Mouse (Mus musculus): ENCODE data around the gene Mnat1.
A peak's percentile ranks its signal among the peaks of the same experiment; 100 is the strongest.
"Not testable (repeated sequence)": the region's sequence is repeated elsewhere in the genome, so short reads cannot be mapped to it uniquely, and the experiment has no call there.

The Mnat1 gene

GRCm38 (mm10) chr12:73123093-73124041, at the start of gene Mnat1:
Gene Mnat1, plus strand, starts transcription at chr12:73123717.
- peak; percentile 88 for DNase-seq (ENCODE audit: low spot score)

- DNase-seq (ENCODE audit: low spot score) = not testable (repeated sequence)
Measured at GRCm38 (mm10) chr12:73081828-73082227, 41.7 kb upstream of the Mnat1 start.

GRCm38 (mm10) chr12:73083773-73084172, 39.7 kb upstream of the Mnat1 start:
- no peak for DNase-seq (ENCODE audit: low spot score)

DNA sequence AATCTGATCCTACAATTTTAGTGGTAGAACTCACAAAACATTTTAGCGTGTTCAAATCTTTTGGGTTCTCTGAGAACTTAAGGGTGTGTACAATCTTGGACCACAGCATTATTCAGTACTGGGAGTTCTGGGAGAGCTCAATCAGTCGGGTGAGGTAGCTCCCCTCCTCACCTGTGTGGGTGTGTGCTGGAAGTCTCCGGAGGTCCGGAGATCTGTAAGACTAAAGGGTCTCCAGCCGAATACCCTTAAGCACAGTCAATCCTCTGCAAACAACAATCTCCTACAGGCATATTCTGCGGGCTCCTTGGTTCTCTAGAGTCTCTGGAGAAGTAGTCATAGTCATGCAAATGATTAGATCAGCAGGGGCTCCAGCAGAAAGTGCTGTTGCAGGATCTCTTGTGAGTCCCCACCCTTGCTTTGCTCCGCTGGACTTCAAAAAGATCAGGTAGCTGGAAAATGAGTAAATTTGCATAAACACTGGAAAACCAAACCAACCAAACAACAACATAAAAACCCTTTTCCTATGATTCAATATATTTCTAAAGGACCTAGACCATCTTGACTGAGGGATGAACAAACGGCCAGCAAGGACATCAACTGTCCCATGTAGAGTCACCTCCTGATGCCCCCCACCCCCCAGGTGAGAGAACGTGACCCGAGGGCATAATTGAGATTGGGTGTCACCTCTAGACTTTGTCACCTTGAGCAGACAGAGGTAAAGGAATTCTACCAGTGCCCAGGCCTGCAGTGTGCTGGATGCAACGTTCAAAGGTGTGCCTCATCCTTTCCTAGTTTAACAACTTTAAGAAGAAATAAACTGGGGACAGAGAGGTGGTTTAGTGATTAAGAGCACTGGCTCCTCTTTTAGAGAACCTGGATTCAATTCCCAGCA, 37.5 kb upstream of the Mnat1 start:
- no peak for DNase-seq (ENCODE audit: low spot score)

GRCm38 (mm10) chr12:73087086-73087485, 36.4 kb upstream of the Mnat1 start:
- DNase-seq (ENCODE audit: low spot score) = no peak

GRCm38 (mm10) chr12:73088500-73088899, 35.0 kb upstream of the Mnat1 start:
- no peak for DNase-seq (ENCODE audit: low spot score)

DNA sequence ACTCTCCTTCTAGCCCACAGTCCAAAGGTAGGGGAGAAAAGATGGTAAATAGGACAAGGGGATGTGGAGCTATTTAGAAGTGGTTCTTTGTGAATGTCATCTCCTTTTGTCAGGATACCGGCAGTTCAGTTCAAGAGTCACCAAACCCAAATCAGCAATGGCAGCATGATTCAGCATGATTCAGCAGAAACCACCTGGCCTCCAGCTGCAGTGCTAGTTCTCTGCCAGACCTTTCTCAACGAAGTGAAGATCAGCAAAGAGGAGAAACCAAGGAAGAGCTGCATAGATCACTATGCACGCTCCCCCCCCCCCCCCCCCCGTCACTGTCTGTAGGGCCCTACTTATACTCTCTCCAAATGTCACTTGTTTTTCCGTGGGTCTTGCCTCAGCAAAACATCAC, 34.6 kb upstream of the Mnat1 start:
- DNase-seq (ENCODE audit: low spot score) = peak; percentile 31

DNA sequence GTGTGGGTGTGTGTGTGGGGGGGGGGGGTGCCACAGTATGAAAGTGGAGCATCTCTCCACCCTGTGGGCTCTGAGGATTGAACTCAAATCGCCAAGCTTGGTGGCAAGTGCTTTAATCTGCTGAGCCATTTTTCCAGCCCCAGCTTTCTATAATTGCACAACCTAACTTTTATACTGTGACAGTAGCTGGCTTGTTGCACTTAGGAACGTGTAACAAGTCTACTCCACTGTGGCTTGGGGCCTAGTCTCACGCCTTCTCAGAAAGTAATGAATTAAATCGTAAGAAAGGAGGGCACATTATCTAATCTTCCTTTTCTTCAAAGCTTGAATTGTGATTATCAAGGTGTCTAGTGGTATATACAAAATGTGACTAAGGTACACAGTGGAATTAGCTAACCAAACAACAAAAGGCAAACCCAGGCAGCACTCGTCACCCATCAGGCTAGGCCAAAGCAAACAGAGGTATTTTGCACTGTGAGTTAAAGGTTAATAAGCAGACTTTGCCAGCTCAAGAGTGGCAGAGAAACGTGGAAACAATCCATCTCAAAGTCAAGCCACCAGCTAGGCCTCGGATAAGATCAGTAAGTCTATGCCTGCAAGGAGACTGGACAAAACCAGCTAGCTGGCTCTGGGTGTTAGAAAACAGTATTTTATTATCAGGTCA, 32.7 kb upstream of the Mnat1 start:
- no peak for DNase-seq (ENCODE audit: low spot score)

GRCm38 (mm10) chr12:73094189-73094588, 29.3 kb upstream of the Mnat1 start:
- no peak for DNase-seq (ENCODE audit: low spot score)

- no peak for DNase-seq (ENCODE audit: low spot score)
Measured at GRCm38 (mm10) chr12:73094605-73095004, 28.9 kb upstream of the Mnat1 start.

GRCm38 (mm10) chr12:73096177-73096576, 27.3 kb upstream of the Mnat1 start:
- DNase-seq (ENCODE audit: low spot score) = not testable (repeated sequence)

GRCm38 (mm10) chr12:73098593-73098992, 24.9 kb upstream of the Mnat1 start:
- no peak for DNase-seq (ENCODE audit: low spot score)

GRCm38 (mm10) chr12:73103713-73104112, 19.8 kb upstream of the Mnat1 start:
- no peak for DNase-seq (ENCODE audit: low spot score)

- DNase-seq (ENCODE audit: low spot score) = no peak
Measured at GRCm38 (mm10) chr12:73107821-73108220, 15.7 kb upstream of the Mnat1 start.

DNA sequence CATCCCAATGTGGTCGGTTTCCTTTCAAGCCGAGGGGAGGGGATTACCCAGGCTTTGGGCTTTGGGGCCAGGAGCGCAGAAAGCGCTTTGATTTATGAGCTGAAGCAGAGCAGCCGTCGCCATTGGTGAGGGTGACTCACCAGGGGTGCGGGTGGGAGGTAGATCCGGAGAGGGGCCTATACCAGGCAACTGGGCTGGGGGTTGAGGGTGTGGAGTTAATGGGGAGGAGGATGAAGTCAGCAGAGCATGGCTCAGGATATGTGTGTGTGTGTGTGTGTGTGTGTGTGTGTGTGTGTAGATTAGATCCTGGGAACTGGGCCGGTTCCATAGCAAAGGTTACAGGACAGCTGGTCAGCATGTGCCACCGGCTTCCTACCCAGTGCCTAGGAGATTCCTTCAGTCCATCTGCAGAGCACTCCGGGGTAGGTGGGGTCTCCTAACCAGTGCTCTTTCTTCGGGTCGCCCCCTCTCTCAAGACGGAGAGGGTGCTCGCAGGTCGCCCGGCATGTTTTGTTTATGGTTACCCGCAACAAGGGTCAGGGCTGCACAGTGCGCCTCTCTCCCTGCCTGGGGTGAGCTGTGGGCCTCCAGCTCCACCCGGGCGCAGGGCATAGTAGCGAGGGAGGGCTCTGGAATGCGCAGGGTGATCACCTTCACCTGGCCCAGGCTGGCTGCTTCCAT, 12.9 kb upstream of the Mnat1 start:
- peak; percentile 70 for DNase-seq (ENCODE audit: low spot score)

- peak; percentile 83 for DNase-seq (ENCODE audit: low spot score)
Measured at GRCm38 (mm10) chr12:73111561-73112325, 11.8 kb upstream of the Mnat1 start.

GRCm38 (mm10) chr12:73112326-73113087, 11.0 kb upstream of the Mnat1 start:
- peak; percentile 62 for DNase-seq (ENCODE audit: low spot score)

- DNase-seq (ENCODE audit: low spot score) = peak; percentile 92
Measured at GRCm38 (mm10) chr12:73113196-73113595, 10.3 kb upstream of the Mnat1 start, which contains the start of gene Six4. Gene Six4, minus strand, starts transcription at chr12:73113456.

- no peak for DNase-seq (ENCODE audit: low spot score)
Measured at GRCm38 (mm10) chr12:73125250-73125649, 1.7 kb downstream of the Mnat1 start.

DNA sequence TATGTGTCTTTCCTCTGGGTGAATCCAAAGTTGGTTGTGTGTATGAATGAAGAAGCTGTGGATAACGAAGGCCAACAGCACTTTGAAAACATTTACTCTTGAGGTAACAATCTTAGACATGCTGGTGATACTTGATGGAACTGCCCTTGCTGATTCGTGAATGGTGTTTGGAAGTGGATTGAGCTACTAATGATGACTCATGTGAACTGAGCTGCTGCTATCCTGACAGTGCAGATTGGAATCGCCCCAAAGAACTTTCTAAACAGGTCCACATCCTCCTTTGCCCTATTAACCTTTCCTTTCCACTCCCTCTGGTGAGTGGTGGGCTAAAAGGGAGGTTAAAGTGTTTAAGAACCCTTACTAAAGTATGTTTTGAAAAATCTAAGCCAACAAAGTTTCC, 17.2 kb downstream of the Mnat1 start:
- DNase-seq (ENCODE audit: low spot score) = no peak

All from embryo, embryonic 10.5 days (tissue).